Mouse (Mus musculus) CH12.LX (cell line): ENCODE data around the gene Ly6g6e. TPM values are rescaled to one million over a fixed set of nuclear protein-coding genes. Genes with fewer than 3 reads are reported as not detected.

ENCODE experiments used
- DNase-seq: peaks from one replicate; pipeline ENCODE4 v3.0.0-alpha.2; 2013; ENCODE audit errors: extremely low read depth
- H3K27ac ChIP-seq: 2 replicates; pipeline ENCODE4 v1.5.1; 2012; ENCODE audit warnings: low read depth, mild to moderate bottlenecking, control low read depth, moderate library complexity; ENCODE audit not compliant: insufficient read depth
- H3K27me3 ChIP-seq: replicated peaks from 2 replicates; pipeline ENCODE3; 2012; ENCODE audit warnings: inconsistent platforms
- H3K36me3 ChIP-seq, 2 experiments: replicated peaks in 1 of 2; 2 replicates each; pipeline versions ENCODE3 to v1.6.1; 2012; ENCODE audit warnings: inconsistent platforms in 1 of 2, low read length in 1 of 2, mild to moderate bottlenecking in 1 of 2, mixed read lengths in 1 of 2, moderate library complexity in 1 of 2; ENCODE audit not compliant: control insufficient read depth in 1 of 2, insufficient read depth in 1 of 2
- H3K4me1 ChIP-seq, 2 experiments: 2 replicates each; pipeline ENCODE4 v1.6.1; 2012; ENCODE audit warnings: inconsistent platforms in 1 of 2, moderate library complexity in 1 of 2; ENCODE audit not compliant: insufficient read depth in 2 of 2, control insufficient read depth in 1 of 2
- H3K4me2 ChIP-seq: 2 replicates; pipeline ENCODE4 v1.6.1; 2012; ENCODE audit warnings: low read depth, mild to moderate bottlenecking, control low read depth; ENCODE audit not compliant: poor library complexity, insufficient read depth, severe bottlenecking
- H3K4me3 ChIP-seq, 3 experiments: fragments of 150-350 bp in 1 of 3; sonication (generic) in 1 of 3; replicated peaks in 1 of 3; 2 replicates each; pipeline versions ENCODE3 to v1.5.1; 2011 to 2012; ENCODE audit warnings: low read depth in 2 of 3, low read length in 2 of 3, mild to moderate bottlenecking in 2 of 3, moderate library complexity in 2 of 3, control low read depth in 1 of 3, improper control_type of control experiment in 1 of 3, inconsistent platforms in 1 of 3, mixed read lengths in 1 of 3; ENCODE audit not compliant: poor library complexity in 1 of 3
- H3K79me2 ChIP-seq: replicated peaks from 2 replicates; pipeline ENCODE4 v1.6.1; 2012; ENCODE audit warnings: mild to moderate bottlenecking, moderate library complexity; ENCODE audit not compliant: control insufficient read depth, poor library complexity, insufficient read depth, severe bottlenecking; ENCODE audit errors: extremely low read depth
- H3K9ac ChIP-seq: 2 replicates; pipeline ENCODE4 v1.6.1; 2012; ENCODE audit warnings: low read depth, mild to moderate bottlenecking, control low read depth, moderate library complexity; ENCODE audit not compliant: insufficient read depth
- H3K9me3 ChIP-seq: replicated peaks from 2 replicates; pipeline ENCODE3; 2012; ENCODE audit warnings: low read length, inconsistent platforms, mixed read lengths
- CHD1 ChIP-seq: IDR thresholded peaks from 2 replicates; pipeline ENCODE4 v1.6.1; 2012; ENCODE audit warnings: low read depth, low read length, improper control_type of control experiment, inconsistent platforms
- CHD2 ChIP-seq: IDR thresholded peaks from 2 replicates; pipeline ENCODE4 v1.6.1; 2011; ENCODE audit warnings: low read length, improper control_type of control experiment
- E2F4 ChIP-seq: IDR thresholded peaks from 2 replicates; pipeline ENCODE4 v1.6.1; 2011; ENCODE audit warnings: low read depth, low read length, improper control_type of control experiment; ENCODE audit not compliant: insufficient replicate concordance
- ELF1 ChIP-seq: IDR thresholded peaks from 2 replicates; pipeline ENCODE4 v1.6.1; 2014; ENCODE audit warnings: low read depth, mild to moderate bottlenecking, inconsistent platforms, low read length, improper control_type of control experiment
- EP300 ChIP-seq: IDR thresholded peaks from 2 replicates; pipeline ENCODE4 v1.6.1; 2011; ENCODE audit warnings: low read length, improper control_type of control experiment
- ETS1 ChIP-seq: conservative IDR thresholded peaks from 2 replicates; pipeline ENCODE4 v1.6.1; 2012; ENCODE audit warnings: low read depth, mild to moderate bottlenecking, inconsistent platforms, low read length, improper control_type of control experiment, moderate library complexity
- MAFK ChIP-seq: IDR thresholded peaks from 2 replicates; pipeline ENCODE4 v1.6.1; 2011; ENCODE audit warnings: low read length, improper control_type of control experiment; ENCODE audit not compliant: insufficient replicate concordance
- MXI1 ChIP-seq: IDR thresholded peaks from 2 replicates; pipeline ENCODE4 v1.6.1; 2011; ENCODE audit warnings: mild to moderate bottlenecking, low read depth, low read length, improper control_type of control experiment
- NELFE ChIP-seq: IDR thresholded peaks from 2 replicates; pipeline ENCODE4 v1.6.1; 2011; ENCODE audit warnings: low read depth, low read length, improper control_type of control experiment
- POLR2AphosphoS2 ChIP-seq: IDR thresholded peaks from 2 replicates; pipeline ENCODE4 v1.6.1; 2011; ENCODE audit warnings: low read depth, low read length, improper control_type of control experiment
- RCOR1 ChIP-seq: conservative IDR thresholded peaks from 2 replicates; pipeline ENCODE4 v1.6.1; 2012; ENCODE audit warnings: low read depth, mild to moderate bottlenecking, inconsistent platforms, low read length, improper control_type of control experiment
- TBP ChIP-seq: conservative IDR thresholded peaks from 2 replicates; pipeline ENCODE4 v1.6.1; 2011; ENCODE audit warnings: low read depth, low read length, improper control_type of control experiment
- TCF12 ChIP-seq: IDR thresholded peaks from 2 replicates; pipeline ENCODE4 v1.6.1; 2014; ENCODE audit warnings: low read depth, mild to moderate bottlenecking, inconsistent platforms, low read length, improper control_type of control experiment
- UBTF ChIP-seq: IDR thresholded peaks from 2 replicates; pipeline ENCODE4 v1.6.1; 2012; ENCODE audit warnings: low read depth, mild to moderate bottlenecking, inconsistent platforms, low read length, improper control_type of control experiment, moderate library complexity
- USF2 ChIP-seq: conservative IDR thresholded peaks from 2 replicates; pipeline ENCODE4 v1.6.1; 2011; ENCODE audit warnings: low read depth, low read length, improper control_type of control experiment
- ZC3H11A ChIP-seq: IDR thresholded peaks from 2 replicates; pipeline ENCODE4 v1.6.1; 2012; ENCODE audit warnings: low read depth, mild to moderate bottlenecking, inconsistent platforms, low read length, improper control_type of control experiment
- dilution Hi-C: fragments of 300-500 bp; cut with MboI; formaldehyde crosslinking; loops from 2 replicates; pipeline ENCODE4 v1.14.3; 2020; ENCODE audit warnings: low sequenced_read_pairs; ENCODE audit not compliant: extremely low pct_unique_long_range_greater_than_20kb, extremely low pct_ligation_motif_present
- in situ Hi-C: fragments of 300-500 bp; cut with MboI; formaldehyde crosslinking; loops from 3 replicates; pipeline ENCODE4 v1.14.3; 2019; ENCODE audit warnings: low sequenced_read_pairs, low pct_ligation_motif_present, low pct_unique_long_range_greater_than_20kb, mixed read lengths
- polyA plus RNA-seq: library from polyadenylated mRNA; unstranded; fragments of >175 nt; gene quantifications from 2 replicates; pipeline ENCODE4 v1.2.1, GENCODE M21; 2012; ENCODE audit warnings: low read depth; ENCODE audit not compliant: insufficient read length
- total RNA-seq, 2 experiments: library from RNA; depleted of rRNA; stranded (reverse); fragments of 300-350 nt in 1 of 2; fragments of >200 nt in 1 of 2; gene quantifications; 2 replicates each; pipeline ENCODE4 v1.2.3; 2012 to 2014

The Ly6g6e gene
- total and polyA plus RNA-seq, 3 experiments: not detected

GRCm38 (mm10) chr17:35074097-35074496 lies 2.6 kb upstream of the Ly6g6e start:
- no peak for TF ChIP-seq E2F4
- no peak for TF ChIP-seq ZC3H11A
- no peak for TF ChIP-seq CHD2
- TF ChIP-seq UBTF: no peak
- no peak for TF ChIP-seq ELF1
- no peak for TF ChIP-seq NELFE
- no peak for TF ChIP-seq TBP
- no peak for TF ChIP-seq USF2
- Histone ChIP-seq H3K4me1 (peaks cover 4 to 5% of the 10 kb centered on the region in 2 experiments; a peak in 1 of 4 replicates), H3K27ac (no peak overlapping the region), H3K4me3 (no peak overlapping the region), H3K4me2 (no peak overlapping the region), H3K79me2 (no peaks in the 10 kb centered on the region), H3K36me3 (no peaks in the 10 kb centered on the region), H3K9me3 (no peaks in the 10 kb centered on the region), H3K9ac (no peak overlapping the region), H3K27me3 (no peaks in the 10 kb centered on the region)
- in situ Hi-C loops (no loop called here), dilution Hi-C loops (no loop called here)
- DNase-seq: no peak

GRCm38 (mm10) chr17:35077285-35077684 lies 583 bp downstream of the Ly6g6e start:
- no peak for TF ChIP-seq MXI1
- no peak for TF ChIP-seq EP300
- no peak for TF ChIP-seq ELF1
- no peak for TF ChIP-seq MAFK
- no peak for TF ChIP-seq TCF12
- no peak for TF ChIP-seq RCOR1
- TF ChIP-seq CHD1: no peak
- no peak for TF ChIP-seq ETS1
- no peak for TF ChIP-seq POLR2AphosphoS2
- dilution Hi-C loops: no loop called here
- no peaks in the 10 kb centered on the region for H3K36me3 ChIP-seq
- H3K4me2 ChIP-seq: no peak overlapping the region
- no peak overlapping the region for H3K4me3 ChIP-seq
- peaks cover 14 to 22% of the 10 kb centered on the region in 2 experiments for H3K4me1 ChIP-seq
- H3K79me2 ChIP-seq: no peaks in the 10 kb centered on the region
- H3K9me3 ChIP-seq: no peaks in the 10 kb centered on the region
- H3K9ac ChIP-seq: no peak overlapping the region
- no peak overlapping the region for H3K27ac ChIP-seq
- no peaks in the 10 kb centered on the region for H3K27me3 ChIP-seq
- in situ Hi-C loops: no loop called here
- no peak for DNase-seq
